Mouse (Mus musculus) skeletal muscle tissue, adult 2 months (tissue): ENCODE results near the gene Pknox2.

ENCODE experiments used
- DNase-seq: peaks from one replicate; pipeline ENCODE4 v3.0.0-alpha.2; 2012; ENCODE audit warnings: low read depth, low spot score

Pknox2 gene

GRCm38 (mm10) chr9:36883569-36883968 is 263.6 kb downstream of the Pknox2 start:
- DNase-seq, result no peak

DNA sequence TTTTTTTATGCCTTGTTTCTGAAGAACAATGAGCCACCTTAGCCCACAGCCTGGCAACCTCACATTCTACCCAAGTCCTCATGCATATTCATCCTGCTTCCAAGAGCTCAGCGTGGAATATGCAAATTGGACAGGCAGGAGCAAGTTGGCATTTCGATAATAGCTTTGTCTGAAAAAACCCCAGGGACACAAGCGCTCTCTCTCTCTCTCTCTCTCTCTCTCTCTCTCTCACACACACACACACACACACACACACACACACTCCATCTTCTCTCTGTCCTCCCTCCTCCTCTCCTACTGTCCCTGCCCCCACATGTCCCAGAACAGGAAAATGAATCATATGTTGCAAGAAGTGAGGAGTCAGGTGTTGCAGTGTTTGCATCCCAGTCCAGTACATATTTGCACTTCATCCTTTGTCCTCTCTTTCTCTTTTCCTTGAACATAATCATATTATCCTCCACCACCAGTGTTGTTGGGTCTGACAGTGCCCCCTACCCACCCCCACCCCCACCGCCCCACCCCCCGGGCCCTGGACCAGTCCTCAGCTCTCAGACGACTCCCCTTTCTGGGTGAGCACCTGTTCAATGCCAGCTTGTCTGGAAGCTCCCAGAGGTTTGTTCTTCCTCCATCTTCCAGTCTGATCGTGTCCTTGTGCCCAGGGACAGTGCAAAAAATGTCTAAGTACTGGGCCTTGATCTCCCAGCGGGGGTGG is 265.0 kb downstream of the Pknox2 start:
- DNase-seq, result no peak

DNA sequence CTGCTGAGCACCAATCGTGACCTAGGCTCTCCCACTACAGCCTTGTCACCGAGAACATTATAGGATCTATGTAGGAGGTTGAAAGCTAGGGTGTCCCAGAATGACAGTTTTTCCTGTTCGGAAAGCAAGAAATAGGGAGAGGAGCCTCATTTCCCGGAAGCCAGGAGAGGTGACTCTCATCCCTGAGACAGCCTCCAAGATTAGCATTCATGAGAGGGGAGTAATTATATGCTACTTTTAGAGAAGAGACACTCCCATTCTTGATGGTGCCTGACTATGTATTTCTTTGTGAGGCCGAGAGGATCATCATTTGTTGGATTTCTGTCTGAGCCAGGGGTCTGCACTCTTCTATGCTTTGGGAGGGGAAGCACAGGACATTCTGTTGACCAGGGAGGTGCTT is 265.6 kb downstream of the Pknox2 start:
- DNase-seq, result no peak

DNA sequence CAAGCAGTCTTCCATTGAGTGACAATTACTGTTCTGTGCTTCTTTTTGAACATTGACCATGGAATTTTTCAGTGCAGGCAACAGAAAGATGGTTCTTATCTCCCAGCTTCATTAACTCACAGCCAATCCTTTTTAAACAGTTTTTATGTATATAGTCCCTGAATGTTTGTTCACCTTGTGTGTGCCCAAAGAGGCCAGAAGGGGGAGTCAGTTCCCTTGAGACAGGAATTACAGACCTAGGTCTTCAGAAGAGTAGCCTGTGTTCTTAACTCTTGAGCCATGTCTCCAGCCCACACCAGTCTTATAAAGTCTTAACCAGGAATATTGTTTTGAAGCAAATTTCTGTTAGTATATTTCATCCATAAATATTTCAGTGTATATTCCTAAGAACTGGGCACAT is 270.4 kb downstream of the Pknox2 start:
- DNase-seq, result no peak

- DNase-seq, result peak; percentile 58
These were observed 270.9 kb downstream of the Pknox2 start for GRCm38 (mm10) chr9:36876313-36876712.

GRCm38 (mm10) chr9:36873796-36874195 is 273.4 kb downstream of the Pknox2 start:
- DNase-seq, result peak; percentile 49

DNA sequence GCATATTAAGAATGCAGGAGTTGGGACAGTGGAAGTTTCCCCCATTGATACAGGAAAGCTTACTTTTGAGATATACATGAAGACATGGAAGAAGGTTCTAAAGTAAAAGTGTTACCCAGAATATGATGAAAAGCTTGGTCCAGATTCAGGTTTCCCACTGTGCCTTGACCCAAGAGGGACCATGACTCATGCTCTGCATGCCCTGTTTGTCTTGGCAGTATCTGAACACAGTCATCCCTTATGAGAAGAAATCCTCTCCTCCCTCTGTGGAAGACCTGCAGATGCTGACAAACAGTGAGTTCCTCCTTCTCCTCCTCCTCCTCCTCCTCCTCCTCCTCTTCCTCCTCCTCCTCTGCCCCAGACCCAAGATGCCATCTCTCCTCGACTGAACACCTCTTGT is 276.9 kb downstream of the Pknox2 start:
- DNase-seq, result no peak

DNA sequence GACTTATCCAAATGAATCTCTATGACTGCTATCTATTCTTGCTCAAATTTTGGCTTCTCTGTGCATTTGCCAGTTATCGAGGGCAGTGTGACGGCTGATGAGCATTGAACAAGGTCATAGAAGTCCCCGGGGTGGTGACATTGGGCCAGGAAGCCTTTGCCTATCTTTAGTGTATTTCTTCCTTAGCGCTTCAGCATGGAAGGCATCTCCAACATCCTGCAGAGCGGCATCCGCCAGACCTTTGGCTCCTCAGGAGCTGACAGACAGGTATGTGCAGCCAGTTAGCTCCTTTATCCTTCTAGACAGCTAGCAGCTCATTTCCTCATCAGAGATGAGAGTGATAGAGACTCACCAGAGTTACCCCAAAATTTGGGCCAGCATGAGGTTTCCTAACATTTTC is 278.5 kb downstream of the Pknox2 start:
- no peak for DNase-seq

DNA sequence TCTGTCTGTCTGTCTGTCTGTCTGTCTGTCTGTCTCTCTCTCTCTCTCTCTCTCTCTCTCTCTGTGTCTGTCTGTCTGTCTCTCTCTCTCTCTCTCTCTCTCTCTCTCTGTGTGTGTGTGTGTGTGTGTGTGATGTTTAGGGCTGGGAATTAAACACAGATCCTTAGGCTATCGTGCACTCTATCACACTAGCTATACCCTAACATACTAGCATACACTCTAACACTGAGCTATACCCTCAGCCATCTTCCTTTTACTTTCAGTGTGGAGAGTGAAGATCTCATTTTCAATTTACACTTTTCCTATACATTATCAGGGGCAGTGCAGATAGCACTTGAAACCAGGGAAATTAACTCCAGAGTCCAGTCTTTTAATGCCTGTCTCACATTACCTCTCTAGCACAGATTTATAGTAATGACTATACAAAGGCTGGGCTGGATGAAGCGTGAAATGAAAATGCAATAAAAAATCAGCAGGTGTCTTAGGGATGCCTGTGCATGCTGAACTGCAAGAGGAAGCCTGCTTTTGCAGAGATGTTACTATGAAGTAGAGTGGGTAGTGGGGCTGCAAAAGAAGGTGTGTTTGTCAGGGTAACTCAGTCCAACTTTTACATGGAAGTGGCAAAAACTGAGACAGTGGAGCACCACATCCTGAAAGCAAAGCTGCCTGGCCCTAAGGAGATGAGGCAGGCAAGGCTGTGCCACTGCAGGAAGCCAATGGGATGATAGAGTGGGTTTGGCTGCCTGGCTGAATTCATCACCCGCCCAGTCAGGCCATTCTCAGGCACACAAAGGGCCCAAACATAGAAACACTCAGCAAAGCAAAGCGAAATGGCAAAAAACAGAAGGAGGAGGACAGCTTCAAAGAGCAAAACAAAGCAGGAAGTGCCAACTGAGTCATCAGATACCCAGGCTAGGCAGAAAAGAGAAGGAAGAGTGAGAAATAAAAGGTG is 282.1 kb downstream of the Pknox2 start:
- DNase-seq, result no peak

- no peak for DNase-seq
These were observed 283.5 kb downstream of the Pknox2 start for GRCm38 (mm10) chr9:36863694-36864093.

DNA sequence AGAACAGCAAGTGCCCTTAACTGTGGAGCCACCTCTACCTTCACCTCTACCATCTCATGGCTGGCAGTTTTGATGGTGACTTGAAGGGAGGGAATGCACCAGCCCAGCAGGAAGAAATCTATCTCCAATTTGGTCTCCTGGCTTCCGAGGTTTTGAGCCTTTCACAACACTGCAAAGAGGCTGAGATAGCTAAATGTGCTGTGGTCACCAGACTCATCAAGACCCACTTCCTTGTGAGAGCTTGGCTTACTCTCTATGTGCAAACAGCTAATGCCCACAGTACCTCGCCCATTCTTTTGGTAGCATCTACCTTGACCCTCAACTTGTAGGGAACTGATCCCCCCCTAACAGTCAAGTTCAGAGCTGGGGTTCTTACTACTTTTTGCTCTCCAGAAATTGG is 284.6 kb downstream of the Pknox2 start:
- no peak for DNase-seq

DNA sequence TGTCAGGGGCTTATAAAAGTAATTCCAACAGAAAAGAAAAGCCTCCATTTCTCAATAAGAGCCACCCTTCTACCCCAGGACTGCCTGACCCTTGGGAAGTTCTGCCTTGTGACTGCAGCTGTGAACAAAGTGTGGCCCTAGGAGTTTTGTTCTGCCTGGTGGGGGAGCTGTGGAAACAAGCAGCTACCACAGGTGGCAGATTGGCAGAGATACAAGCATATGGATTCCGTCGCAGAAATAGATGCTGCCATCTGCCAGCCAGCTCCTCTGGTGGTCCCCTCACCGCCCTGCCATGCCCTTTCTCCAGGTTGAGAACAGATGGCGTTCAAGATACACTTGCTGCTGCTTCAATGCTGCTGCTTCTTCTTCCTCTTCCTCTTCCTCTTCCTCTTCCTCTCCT is 288.5 kb downstream of the Pknox2 start:
- no peak for DNase-seq

DNA sequence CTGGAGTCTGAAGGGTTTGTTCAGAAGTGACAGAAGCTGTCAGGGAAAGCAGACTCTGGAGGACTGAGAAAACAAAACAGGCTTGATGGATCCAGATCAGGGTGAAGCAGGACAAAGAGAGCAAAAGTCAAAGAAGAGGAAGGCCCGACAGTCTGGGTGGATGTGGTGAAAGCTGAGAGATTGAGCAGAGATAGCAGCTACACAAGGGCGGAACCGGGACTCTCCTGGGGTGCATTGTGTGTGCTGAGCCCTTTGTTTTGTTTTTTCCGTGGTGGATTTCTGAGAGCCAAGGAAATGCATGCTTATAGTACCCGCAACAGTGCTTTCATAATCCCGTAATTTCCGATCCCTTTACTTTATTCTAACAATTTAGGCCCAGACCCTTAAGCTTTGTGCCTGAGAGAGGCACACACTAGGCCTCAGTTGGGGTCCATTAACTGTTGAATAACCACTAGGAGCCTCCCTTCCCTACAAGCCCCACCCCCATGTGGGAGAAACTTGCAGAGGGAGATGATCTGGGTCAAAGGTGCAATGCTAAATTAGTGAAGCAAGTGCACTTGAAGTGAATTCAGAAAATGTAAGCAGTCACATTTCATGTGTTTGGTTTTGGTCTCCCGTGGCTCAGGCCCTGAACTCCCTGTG is 289.6 kb downstream of the Pknox2 start:
- DNase-seq, result no peak

DNA sequence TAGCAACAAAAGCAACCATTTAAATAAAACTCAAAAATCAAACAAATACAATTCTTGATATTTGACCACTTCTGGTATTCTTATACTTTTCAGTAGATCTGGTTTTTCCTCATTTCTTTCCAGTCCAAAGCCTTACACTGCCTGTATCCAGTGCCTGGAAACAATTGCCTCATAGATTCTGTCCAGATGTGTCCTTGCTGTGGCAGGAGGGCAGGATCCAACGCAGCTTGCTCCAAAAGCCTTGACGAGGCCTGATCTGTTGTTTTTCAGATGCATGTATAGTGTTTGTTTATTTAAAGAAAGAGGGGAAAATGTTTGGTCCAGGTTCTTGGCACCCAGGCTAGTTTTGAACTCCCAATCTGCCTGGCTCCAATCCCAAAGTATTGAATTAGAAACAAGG is 290.9 kb downstream of the Pknox2 start:
- no peak for DNase-seq

DNA sequence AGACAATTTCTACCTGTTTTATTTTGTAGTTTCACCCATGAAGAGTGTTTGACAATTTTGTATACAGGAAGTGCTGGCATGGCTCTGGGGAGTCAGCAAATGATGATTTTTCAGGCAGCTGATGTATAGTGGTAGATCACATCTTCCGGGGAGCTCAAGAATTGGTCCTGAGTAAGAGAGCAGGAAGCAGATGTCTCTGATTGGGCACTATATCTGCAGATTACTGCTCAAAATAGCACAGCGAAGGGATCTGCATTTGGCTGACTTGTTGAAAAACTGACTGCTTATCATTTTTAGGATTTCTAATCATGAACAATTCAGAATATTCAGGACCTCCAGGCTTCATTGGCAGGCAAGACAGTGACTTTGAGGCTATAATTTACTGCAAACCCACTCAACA is 295.0 kb downstream of the Pknox2 start:
- no peak for DNase-seq

DNA sequence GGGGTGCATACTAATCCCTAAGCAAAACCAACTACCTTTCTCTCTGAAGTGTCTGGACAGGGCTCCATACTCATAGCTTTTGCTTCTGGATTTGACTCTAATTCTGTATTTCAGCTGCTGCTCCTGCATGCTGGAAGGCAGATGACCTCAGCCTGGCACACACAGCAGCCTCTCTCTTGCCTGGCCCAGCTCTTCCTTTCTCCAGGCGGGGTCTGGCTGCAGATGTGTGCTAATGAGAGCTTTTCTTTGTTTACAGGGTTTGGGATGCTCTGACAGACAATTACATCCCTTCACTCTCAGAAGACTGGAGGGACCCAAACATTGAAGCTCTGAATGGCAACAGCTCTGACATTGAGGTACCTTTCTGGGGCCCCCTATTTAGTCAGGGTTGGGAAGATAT is 297.1 kb downstream of the Pknox2 start:
- DNase-seq, result no peak

DNA sequence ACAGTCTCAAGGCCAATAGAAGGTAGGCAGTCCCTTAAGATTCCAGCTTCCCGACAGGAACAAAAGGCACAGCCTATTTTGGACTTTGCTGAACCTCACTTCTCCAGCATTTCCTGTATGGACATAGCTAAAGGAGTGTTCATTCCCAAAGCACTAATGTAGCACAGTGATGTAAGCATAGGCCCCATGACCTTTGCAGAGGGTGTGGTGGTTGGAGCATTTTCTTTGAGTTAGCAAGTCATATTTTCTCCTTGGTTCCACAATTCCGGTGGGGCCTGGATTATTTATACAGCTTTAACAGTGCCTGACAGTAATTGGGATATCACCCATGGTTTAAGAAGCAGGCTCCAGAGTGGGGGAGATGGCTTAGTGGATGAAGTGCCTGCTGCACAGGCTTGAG is 298.5 kb downstream of the Pknox2 start:
- DNase-seq, result peak; percentile 54

DNA sequence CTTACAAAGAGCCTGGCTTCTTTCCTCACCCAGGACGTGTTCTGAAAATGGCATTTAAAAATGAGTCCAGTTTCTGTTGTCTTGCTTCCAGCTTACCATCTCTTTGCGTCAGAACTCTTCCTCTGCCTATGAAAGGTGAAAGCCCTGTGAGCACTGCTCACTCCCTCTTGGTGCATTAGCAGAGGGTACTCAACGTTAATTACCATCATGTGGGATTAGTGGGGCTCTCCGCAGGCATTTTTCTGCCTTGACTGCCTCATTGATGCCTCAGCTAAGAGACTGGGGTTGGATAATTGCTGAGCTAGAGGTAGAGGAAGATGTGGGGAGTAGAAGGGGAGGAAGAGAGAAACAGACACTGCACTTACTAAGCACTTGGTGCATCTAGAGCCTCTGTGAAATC is 300.9 kb downstream of the Pknox2 start:
- no peak for DNase-seq
